Mouse (Mus musculus) G1E (cell line): ENCODE results near the gene Rrp12.

Source experiments
- CTCF ChIP-seq: IDR thresholded peaks from 2 replicates; pipeline ENCODE4 v1.5.1; 2012; ENCODE audit warnings: low read depth, low read length, inconsistent platforms, mixed read lengths
- GATA1 ChIP-seq: IDR thresholded peaks from 2 replicates; pipeline ENCODE4 v1.6.1; 2012; ENCODE audit warnings: borderline replicate concordance, low read length, inconsistent platforms, mixed read lengths
- GATA2 ChIP-seq: IDR thresholded peaks from 2 replicates; pipeline ENCODE4 v1.6.1; 2012; ENCODE audit warnings: low read depth, low read length, inconsistent platforms, borderline replicate concordance
- POLR2AphosphoS5 ChIP-seq: IDR thresholded peaks from 2 replicates; pipeline ENCODE4 v1.6.1; 2012; ENCODE audit warnings: low read depth, low read length, inconsistent platforms; ENCODE audit not compliant: insufficient replicate concordance
- TAL1 ChIP-seq: conservative IDR thresholded peaks from 2 replicates; pipeline ENCODE4 v1.6.1; 2012; ENCODE audit warnings: low read depth, low read length, inconsistent platforms, mixed read lengths

DNA sequence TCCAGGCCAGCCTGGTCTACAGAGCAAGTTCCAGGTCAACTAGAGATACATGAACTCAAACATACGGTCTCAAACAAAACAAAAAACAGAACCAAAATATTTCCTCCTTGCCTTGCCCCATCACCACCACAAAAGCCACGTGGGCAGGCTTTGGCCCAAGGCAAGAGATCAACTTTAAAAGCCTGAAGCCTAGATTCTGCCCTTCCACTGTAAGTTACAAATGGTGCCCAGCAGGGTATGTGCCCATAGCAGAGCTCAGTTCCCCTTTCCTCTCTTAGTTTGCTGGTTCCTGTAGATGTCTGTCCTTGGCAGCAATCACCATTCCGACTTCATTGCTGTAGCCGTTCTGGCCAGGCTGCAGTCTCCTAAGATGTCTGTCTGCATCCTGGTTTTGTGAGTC is 53.3 kb downstream of the Rrp12 start:
- TF ChIP-seq TAL1 (no peak), CTCF (no peak), GATA1 (no peak), POLR2AphosphoS5 (no peak), GATA2 (no peak)
